Mouse (Mus musculus): ENCODE measurements around the gene Svop.

GRCm38 (mm10) chr5:114041327-114041930, 49.9 kb downstream of the Svop start:
- no peak for TF ChIP-seq GATA1 (IDR thresholded peaks at IDR 0.05; ENCODE audit: low read length)
- no peak for TF ChIP-seq TAL1 (IDR thresholded peaks at IDR 0.05; ENCODE audit: low read length)

All from erythroblast, embryonic 14.5 days (primary cell).